Mouse (Mus musculus) lung, embryonic 15.5 days (tissue): ENCODE measurements around the gene Psmd3. TPM values are rescaled to one million over a fixed set of nuclear protein-coding genes. Genes with fewer than 3 reads are reported as not detected.
"Not testable (repeated sequence)": the region's sequence is repeated elsewhere in the genome, so short reads cannot be mapped to it uniquely, and the experiment has no call there.

Experiments used
- ATAC-seq: fragments of 200-750 bp; cut with Nextera tagmentation; 2 replicates; pipeline ENCODE4 v1.8.0; 2017; ENCODE audit warnings: moderate number of reproducible peaks, borderline replicate concordance; ENCODE audit not compliant: low FRiP score, low TSS enrichment; ENCODE audit errors: extremely low read depth
- H3K27ac ChIP-seq: fragments of 300-500 bp; sonication (generic); 2 replicates; pipeline ENCODE4 v1.5.1; 2015; ENCODE audit warnings: moderate library complexity, mild to moderate bottlenecking, inconsistent platforms
- H3K27me3 ChIP-seq: fragments of 300-500 bp; sonication (generic); 2 replicates; pipeline ENCODE4 v1.6.1; 2015; ENCODE audit warnings: inconsistent platforms
- H3K36me3 ChIP-seq: fragments of 300-500 bp; sonication (generic); 2 replicates; pipeline ENCODE4 v1.6.1; 2015; ENCODE audit warnings: inconsistent platforms
- H3K4me1 ChIP-seq: fragments of 300-500 bp; sonication (generic); 2 replicates; pipeline ENCODE4 v1.6.1; 2015; ENCODE audit warnings: inconsistent platforms
- H3K4me2 ChIP-seq: fragments of 300-500 bp; sonication (generic); 2 replicates; pipeline ENCODE4 v1.6.1; 2015; ENCODE audit warnings: inconsistent platforms, mild to moderate bottlenecking, moderate library complexity
- H3K4me3 ChIP-seq: fragments of 300-500 bp; sonication (generic); 2 replicates; pipeline ENCODE4 v1.5.1; 2015; ENCODE audit warnings: mild to moderate bottlenecking, inconsistent platforms
- H3K9ac ChIP-seq: fragments of 300-500 bp; sonication (generic); 2 replicates; pipeline ENCODE4 v1.6.1; 2015; ENCODE audit warnings: inconsistent platforms
- H3K9me3 ChIP-seq: fragments of 300-500 bp; sonication (generic); 2 replicates; pipeline ENCODE4 v1.6.1; 2016; ENCODE audit warnings: inconsistent platforms
- WGBS: fragments of 180-500 bp; shearing (Covaris S2); methylation state at CpG from one replicate; pipeline ENCODE4 v1.1.7; 2015; 5-methylcytosine and 5-hydroxymethylcytosine counted together
- polyA plus RNA-seq: library from polyadenylated mRNA; unstranded; fragments of >200 nt; fragmentation: Nextera tagmentation; extraction: Ambion mirVana; gene quantifications from 2 replicates; pipeline ENCODE4 v1.2.1, GENCODE M21; 2015

Psmd3 gene
- polyA plus RNA-seq, result 211 and 214 TPM in 2 replicates

DNA sequence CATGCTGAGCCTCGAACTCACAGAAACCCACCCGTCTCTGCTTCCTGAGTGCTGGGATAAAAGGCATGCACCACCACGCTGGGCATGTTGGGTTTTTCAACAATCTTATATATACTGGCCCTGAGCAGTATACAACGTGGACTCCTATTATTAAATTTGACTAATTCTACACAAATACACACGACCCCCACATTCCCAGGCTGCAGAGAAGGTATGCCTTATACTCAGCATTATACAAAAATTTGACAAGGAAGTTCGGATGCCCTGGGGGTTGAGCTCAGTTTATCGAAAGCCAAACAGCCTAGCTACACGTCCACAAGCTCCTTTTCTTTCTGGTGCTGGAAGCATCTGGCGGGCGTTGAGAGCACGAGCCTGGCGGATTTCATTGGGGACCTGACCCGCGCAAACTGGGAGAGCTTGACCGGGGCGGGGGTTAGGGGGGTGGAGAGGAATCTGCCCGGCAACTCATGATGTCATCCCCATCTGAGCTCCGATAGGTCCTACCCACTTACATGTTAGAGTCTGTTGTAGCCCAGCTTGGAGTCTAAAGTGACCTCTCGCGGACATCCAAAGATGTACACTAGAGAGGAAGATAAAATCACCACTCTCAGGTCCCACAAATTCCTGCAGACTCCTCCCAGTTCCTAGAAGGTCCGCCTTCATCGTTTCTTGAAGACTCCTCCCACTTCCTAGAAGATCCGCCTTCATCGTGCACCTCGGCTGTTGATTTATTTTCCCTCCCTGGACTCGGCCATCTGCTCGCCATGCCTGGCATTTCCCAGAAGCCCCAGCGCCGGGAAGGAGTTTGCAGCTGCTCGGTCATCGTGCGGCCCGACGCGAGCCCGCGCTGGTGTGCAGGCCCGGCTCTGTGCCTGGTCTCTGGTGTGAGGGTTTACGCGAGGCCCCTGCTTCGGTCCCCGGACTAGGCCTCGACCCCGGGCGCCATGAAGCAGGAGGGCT is at the start of gene Psmd3:
Gene Psmd3 (plus strand): TSS at position 769 of the 960 bp plus-strand sequence.
- no peaks in the 10 kb centered on the region for H3K9me3 ChIP-seq
- peak within 1 kb of the TSS; percentile 82 for H3K4me2 ChIP-seq
- H3K4me3 ChIP-seq, result peak within 1 kb of the TSS; percentile 92
- WGBS, result 4% methylated on average over 45 of the region's 45 CpGs
- peaks cover 21% of the 10 kb centered on the region for H3K36me3 ChIP-seq
- H3K9ac ChIP-seq, result peak within 1 kb of the TSS; percentile 96
- peaks cover 15% of the 10 kb centered on the region for H3K4me1 ChIP-seq
- H3K27me3 ChIP-seq, result no peaks in the 10 kb centered on the region
- peak; percentile 95 for ATAC-seq
- peak within 1 kb of the TSS; percentile 74 for H3K27ac ChIP-seq

DNA sequence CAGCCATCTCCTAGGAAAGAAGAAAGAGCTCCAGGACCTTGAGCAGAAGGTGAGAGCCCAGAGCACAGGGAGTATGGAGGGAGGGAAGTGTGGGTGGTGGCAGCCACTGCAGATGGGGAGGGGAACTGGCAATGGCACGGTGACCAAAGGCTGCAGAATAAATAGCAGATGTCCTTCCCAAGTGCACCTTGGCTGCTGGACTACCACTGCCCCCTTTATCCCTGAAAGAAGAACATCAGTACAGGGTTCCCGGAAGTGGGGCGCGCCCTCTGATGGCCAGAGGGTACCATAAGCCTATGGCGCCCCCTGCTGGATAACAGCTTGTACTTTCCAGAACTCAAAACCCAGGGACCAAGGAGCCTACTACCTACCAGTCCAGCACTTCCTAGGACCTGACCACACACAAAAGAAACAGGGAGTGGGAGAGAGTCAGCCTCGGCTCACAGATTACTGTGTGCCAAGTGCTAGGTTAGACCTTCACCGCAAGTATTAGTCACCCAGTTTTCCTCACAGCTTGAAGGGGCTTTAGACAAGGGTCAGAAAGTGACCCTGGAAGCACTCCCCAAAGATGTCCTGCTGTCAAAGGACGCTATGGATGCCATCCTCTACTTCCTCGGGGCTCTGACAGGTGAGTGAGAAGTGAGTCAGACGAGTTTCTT is 46.9 kb upstream of the Psmd3 start:
- H3K9ac ChIP-seq, H3K4me3 ChIP-seq, ATAC-seq, H3K27me3 ChIP-seq, H3K4me1 ChIP-seq, H3K9me3 ChIP-seq, H3K27ac ChIP-seq, H3K36me3 ChIP-seq, H3K4me2 ChIP-seq: not testable (repeated sequence)
- WGBS, result 32% methylated on average over 10 of the region's 10 CpGs

DNA sequence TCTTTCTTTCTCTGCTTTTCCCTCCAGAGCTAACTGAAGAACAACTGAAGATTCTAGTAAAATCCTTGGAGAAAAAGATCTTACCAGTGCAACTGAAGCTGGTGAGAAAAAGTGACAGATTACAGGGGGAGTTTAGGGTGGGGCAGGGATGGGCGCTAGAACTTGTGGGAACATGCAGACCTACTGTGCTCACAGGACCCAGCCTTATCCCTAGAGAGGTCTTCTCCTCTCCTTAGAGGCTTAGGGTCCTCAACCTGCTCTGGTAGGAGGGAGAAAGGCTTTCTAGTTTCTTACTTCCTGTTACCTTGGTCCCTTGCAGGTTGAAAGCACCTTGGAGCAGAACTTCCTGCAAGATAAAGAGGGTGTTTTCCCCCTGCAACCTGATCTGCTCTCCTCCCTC is 44.9 kb upstream of the Psmd3 start:
- no peak overlapping the region for H3K9ac ChIP-seq
- H3K27ac ChIP-seq, result no peak overlapping the region
- H3K27me3 ChIP-seq, result no peaks in the 10 kb centered on the region
- no peaks in the 10 kb centered on the region for H3K36me3 ChIP-seq
- H3K4me2 ChIP-seq, result no peak overlapping the region
- H3K4me3 ChIP-seq, result no peak overlapping the region
- H3K9me3 ChIP-seq, result no peaks in the 10 kb centered on the region
- 63% methylated on average over 1 of the region's 1 CpGs for WGBS
- no peak for ATAC-seq
- H3K4me1 ChIP-seq, result no peaks in the 10 kb centered on the region

DNA sequence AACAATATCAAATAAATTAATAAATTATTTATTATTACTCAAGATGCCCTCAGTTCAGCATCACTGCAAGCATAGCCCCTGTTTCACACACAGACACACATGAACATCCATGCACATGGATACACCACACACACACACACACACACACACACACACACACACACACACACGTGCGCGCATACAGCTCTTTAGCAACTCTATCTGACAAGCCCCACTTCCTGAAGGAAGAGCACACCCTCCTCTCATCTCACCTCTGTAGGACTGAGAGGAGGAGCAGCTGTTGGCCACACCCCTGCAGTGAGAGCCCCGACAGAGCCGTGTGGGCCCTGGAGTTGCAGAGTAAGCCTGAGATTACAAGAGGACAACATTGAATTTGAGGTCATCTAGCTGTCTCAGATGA is 42.3 kb upstream of the Psmd3 start:
- Histone ChIP-seq H3K36me3 (no peaks in the 10 kb centered on the region), H3K27ac (no peak overlapping the region), H3K4me2 (no peak overlapping the region), H3K27me3 (no peaks in the 10 kb centered on the region), H3K4me3 (no peak overlapping the region), H3K9me3 (no peaks in the 10 kb centered on the region), H3K9ac (no peak overlapping the region), H3K4me1 (no peaks in the 10 kb centered on the region)
- 50% methylated on average over 5 of the region's 5 CpGs for WGBS
- ATAC-seq, result no peak

DNA sequence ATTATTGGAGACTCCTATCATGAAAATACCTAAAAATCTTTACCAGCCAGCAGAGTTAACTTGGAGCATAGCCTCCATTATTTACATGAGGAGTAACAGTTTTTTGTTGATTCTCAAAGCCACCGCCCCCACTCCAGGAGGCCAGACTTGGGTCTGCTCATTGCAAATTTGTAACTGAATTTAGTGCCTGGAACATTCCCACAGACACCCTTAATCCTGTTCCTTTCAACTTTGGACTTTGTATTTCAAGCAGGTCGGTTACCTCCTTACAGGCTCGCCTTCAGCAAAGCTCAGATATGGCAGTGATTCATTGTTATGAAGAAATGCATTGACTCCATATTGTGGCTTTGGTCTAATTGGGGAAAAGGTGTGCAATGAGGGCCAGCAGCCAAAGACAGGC is 37.6 kb upstream of the Psmd3 start:
- Histone ChIP-seq H3K27me3 (peaks cover 3% of the 10 kb centered on the region; the same call in 1 of the 2 replicates), H3K4me3 (no peak overlapping the region), H3K4me2 (no peak overlapping the region), H3K9ac (no peak overlapping the region), H3K27ac (no peak overlapping the region), H3K9me3 (no peaks in the 10 kb centered on the region), H3K36me3 (no peaks in the 10 kb centered on the region), H3K4me1 (no peaks in the 10 kb centered on the region)
- 80% methylated on average over 3 of the region's 3 CpGs for WGBS
- ATAC-seq, result no peak

DNA sequence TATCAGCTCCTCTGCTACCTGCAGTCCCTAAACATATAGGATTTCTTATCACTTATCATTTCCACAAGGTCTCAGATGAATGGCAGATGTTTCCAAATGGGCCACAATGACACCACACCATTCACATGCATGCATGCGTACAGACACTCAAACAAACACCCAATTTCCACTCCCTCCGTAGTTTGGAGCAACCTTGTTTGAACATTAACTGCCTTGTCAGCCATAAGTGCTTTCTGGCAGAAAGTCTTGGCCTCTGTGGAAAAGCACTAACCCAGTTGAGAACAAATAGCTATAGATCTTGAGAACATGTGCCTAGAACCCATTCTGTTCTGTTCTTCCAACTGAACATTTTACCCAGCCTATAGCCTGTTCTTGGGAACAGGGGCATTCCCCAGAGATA is 36.4 kb upstream of the Psmd3 start:
- no peaks in the 10 kb centered on the region for H3K4me1 ChIP-seq
- no peaks in the 10 kb centered on the region for H3K9me3 ChIP-seq
- ATAC-seq, result no peak
- H3K4me2 ChIP-seq, result no peak overlapping the region
- WGBS, result 46% methylated on average over 2 of the region's 2 CpGs
- no peak overlapping the region for H3K27ac ChIP-seq
- no peak overlapping the region for H3K4me3 ChIP-seq
- H3K9ac ChIP-seq, result no peak overlapping the region
- H3K36me3 ChIP-seq, result no peaks in the 10 kb centered on the region
- peaks cover 3% of the 10 kb centered on the region; the same call in 1 of the 2 replicates for H3K27me3 ChIP-seq

DNA sequence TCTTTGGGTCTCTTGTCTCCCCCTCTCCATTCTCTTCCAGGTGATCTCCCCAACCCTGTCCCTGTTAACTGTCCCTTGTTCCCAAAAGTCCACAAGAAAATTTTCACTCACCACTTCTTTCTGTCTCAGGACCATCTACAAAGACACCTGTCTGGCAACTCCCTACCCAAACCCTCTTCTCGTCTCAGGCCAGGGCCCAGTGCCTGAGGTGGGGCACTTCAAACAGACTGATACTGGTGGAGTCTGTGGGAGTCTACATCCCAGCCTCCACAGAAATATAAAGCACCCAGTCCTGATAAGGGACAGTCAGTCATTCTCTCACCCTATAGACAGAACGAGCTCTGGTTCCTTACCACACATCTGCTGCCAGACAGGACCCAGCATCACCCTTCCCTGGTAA is 35.9 kb upstream of the Psmd3 start, which contains the start of gene Gsdma2:
Gene Gsdma2 (plus strand): TSS at position 301 of the 400 bp plus-strand sequence.
- WGBS, result 44% methylated on average over 2 of the region's 2 CpGs
- Histone ChIP-seq H3K27me3 (peaks cover 3% of the 10 kb centered on the region; the same call in 1 of the 2 replicates), H3K9ac (no peak within 1 kb of the TSS), H3K36me3 (no peaks in the 10 kb centered on the region), H3K4me2 (no peak within 1 kb of the TSS), H3K4me1 (no peaks in the 10 kb centered on the region), H3K9me3 (no peaks in the 10 kb centered on the region), H3K27ac (no peak within 1 kb of the TSS), H3K4me3 (no peak within 1 kb of the TSS)
- no peak for ATAC-seq

DNA sequence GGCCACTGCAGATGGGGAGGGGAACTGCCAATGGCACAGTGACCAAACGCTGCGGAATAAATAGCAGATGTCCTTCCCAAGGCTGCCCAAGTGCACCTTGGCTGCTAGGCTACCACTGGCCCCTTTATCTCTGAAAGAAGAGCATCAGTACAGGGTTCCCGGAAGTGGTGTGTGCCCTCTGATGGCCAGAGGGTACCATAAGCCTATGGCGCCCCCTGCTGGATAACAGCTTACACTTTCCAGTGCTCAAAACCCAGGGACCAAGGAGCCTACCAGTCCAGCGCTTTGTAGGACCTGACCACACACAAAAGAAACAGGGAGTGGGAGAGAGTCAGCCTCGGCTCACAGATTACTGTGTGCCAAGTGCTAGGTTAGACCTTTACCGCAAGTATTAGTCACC is 27.3 kb upstream of the Psmd3 start:
- not testable (repeated sequence) for H3K27ac ChIP-seq, H3K36me3 ChIP-seq, H3K4me2 ChIP-seq, H3K4me3 ChIP-seq, ATAC-seq, H3K9me3 ChIP-seq, H3K9ac ChIP-seq, H3K4me1 ChIP-seq, H3K27me3 ChIP-seq
- 14% methylated on average over 7 of the region's 7 CpGs for WGBS

DNA sequence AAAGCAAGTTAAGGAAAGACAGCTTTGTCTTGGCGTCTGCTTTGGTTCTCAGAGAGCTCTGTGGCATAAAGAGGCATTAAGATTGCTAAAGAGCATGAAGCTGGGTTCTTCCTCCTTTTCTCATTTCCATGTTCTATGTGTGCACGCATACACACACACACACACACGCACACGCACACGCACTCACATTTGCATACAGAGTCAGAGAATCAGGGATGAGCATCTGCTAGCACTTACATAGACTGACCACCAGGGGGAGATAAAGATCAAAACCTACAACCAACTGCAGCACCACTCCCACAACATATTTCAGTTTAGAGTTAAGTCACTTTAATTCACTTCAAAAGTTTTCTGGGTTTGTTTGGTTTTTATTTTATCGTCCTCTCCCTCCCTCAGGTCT is 21.8 kb upstream of the Psmd3 start:
- Histone ChIP-seq H3K9me3 (no peaks in the 10 kb centered on the region), H3K9ac (no peak overlapping the region), H3K27me3 (no peaks in the 10 kb centered on the region), H3K27ac (no peak overlapping the region), H3K4me1 (no peaks in the 10 kb centered on the region), H3K4me3 (no peak overlapping the region), H3K4me2 (no peak overlapping the region), H3K36me3 (no peaks in the 10 kb centered on the region)
- 4% methylated on average over 6 of the region's 6 CpGs for WGBS
- no peak for ATAC-seq

DNA sequence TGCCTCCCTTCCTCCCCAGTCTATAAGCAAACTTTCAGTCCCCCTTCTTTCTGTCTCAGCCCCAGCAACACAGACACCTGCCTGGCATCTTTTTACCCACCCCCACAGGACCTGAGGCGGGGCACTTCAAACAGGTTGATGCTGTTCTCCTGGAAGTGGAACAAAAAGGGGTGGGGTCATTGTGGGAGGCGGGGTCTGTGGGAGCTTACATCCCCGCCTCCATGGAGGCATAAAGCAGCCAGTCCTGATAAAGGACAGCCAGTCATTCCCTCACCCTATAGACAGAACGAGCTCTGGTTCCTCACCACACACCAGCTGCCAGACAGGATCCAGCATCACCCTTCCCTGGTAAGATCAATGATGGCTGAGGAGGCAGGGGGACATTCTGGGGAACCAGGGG is 18.3 kb upstream of the Psmd3 start, which contains the start of gene Gsdma:
Gene Gsdma (plus strand): TSS at position 261 of the 400 bp plus-strand sequence.
- Histone ChIP-seq H3K36me3 (no peaks in the 10 kb centered on the region), H3K4me2 (no peak within 1 kb of the TSS), H3K4me3 (no peak within 1 kb of the TSS), H3K27me3 (peaks cover 14% of the 10 kb centered on the region; the same call in 1 of the 2 replicates), H3K4me1 (no peaks in the 10 kb centered on the region), H3K27ac (no peak within 1 kb of the TSS), H3K9ac (no peak within 1 kb of the TSS), H3K9me3 (no peaks in the 10 kb centered on the region)
- 7% methylated on average over 4 of the region's 4 CpGs for WGBS
- no peak for ATAC-seq

DNA sequence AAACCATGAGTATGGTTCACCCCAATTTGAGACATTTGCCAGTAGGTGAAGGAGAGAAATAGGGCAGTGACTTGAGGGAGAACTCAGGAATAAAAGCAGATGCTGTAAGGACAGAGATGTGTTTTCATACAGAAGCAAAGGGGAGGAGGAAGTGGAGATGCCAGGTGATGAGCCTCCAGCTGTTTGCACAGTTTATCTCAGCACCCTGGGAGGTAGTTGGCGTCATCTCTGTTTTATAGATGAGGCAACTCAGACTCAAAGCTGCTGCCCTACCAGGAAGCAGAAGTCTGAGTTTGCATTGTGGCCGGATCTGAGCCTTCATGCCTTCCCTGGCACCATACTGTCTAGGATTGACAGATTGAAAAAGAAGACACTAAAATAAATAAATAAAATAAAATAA is 13.4 kb upstream of the Psmd3 start:
- WGBS, result 47% methylated on average over 2 of the region's 2 CpGs
- H3K27me3 ChIP-seq, result peaks cover 14% of the 10 kb centered on the region; the same call in 1 of the 2 replicates
- H3K4me2 ChIP-seq, result no peak overlapping the region
- no peak overlapping the region for H3K4me3 ChIP-seq
- no peak overlapping the region for H3K27ac ChIP-seq
- ATAC-seq, result no peak
- no peak overlapping the region for H3K9ac ChIP-seq
- no peaks in the 10 kb centered on the region for H3K9me3 ChIP-seq
- H3K36me3 ChIP-seq, result no peaks in the 10 kb centered on the region
- no peaks in the 10 kb centered on the region for H3K4me1 ChIP-seq

DNA sequence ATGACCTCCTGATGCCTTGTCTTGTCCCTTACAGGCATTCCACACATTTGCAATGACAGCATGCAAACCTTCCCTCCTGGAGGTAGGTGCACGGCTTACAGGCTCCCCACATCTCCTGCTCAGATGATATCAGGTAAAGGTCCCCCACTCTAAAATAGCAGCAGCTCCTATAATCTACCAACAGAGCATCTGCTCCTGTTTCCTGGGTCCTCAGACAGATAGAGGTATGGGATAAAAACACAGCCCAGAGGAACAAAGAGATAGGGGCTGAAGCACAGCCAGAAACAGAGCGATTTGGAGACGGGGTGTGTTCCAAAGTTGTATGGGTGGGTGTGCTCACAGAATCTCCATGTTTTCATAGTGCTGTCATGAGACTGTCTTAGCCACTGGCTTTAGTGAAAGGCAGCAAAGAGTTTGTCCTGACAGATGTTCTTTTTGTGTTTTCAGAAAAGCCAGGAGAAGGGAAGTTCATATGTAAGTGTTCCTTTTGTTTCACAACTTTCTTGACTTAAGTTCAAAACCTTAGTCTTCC is 11.0 kb upstream of the Psmd3 start:
- H3K9me3 ChIP-seq, result no peaks in the 10 kb centered on the region
- WGBS, result 64% methylated on average over 3 of the region's 3 CpGs
- H3K4me1 ChIP-seq, result no peaks in the 10 kb centered on the region
- no peak overlapping the region for H3K4me2 ChIP-seq
- no peak overlapping the region for H3K9ac ChIP-seq
- H3K36me3 ChIP-seq, result no peaks in the 10 kb centered on the region
- ATAC-seq, result no peak
- H3K4me3 ChIP-seq, result no peak overlapping the region
- H3K27me3 ChIP-seq, result peaks cover 14% of the 10 kb centered on the region; the same call in 1 of the 2 replicates
- H3K27ac ChIP-seq, result no peak overlapping the region
